ENCODE assay signal across 9 mouse cellular contexts in genomic region chr8:123759933-123760332, GRCm38 (mm10). TPM values are rescaled to one million over a fixed set of nuclear protein-coding genes. Genes with fewer than 3 reads are reported as not detected.
DNase-seq lines count a peak whose midpoint lies in the region; ATAC-seq and TF ChIP-seq lines count a peak whose summit lies in the region.
"Had no signal": no experiment of that assay in that cellular context is flagged by ENCODE, and none has a peak within 500 bp of the region (broad histone marks: within the 10 kb centered on the region; RNA-seq: fewer than 3 reads in every experiment).

No protein-coding gene starts in this region.

- WGBS in lung, adult 2 months = 46% methylated on average over 10 of the region's 10 CpGs
- 4% methylated on average over 10 of the region's 10 CpGs for WGBS in forebrain, embryonic 15.5 days
- WGBS in liver, embryonic 16.5 days (ENCODE audit: insufficient replicate concordance) = 23% methylated on average over 10 of the region's 10 CpGs

- no peak for TF ChIP-seq CTCF in lung, adult 2 months (IDR thresholded peaks at IDR 0.05; ENCODE audit: insufficient read depth, low read length)

- peak; percentile 91 for ATAC-seq in forebrain, embryonic 15.5 days (replicated peaks)
- no peak for ATAC-seq in liver, embryonic 16.5 days (ENCODE audit: low read depth)
- ATAC-seq: activated CD4-positive, CD25-positive, alpha-beta regulatory T cell, adult 4 months had no signal

- H3K9ac ChIP-seq in forebrain, embryonic 15.5 days (replicated peaks) = no peak overlapping the region; the same call in 1 of the 2 replicates
- no peak overlapping the region for H3K9ac ChIP-seq in liver, embryonic 16.5 days (ENCODE audit: low read depth, low read length)

- H3K4me3 ChIP-seq in lung, adult 2 months (replicated peaks; ENCODE audit: extremely low read depth, low read depth, low read length) = no peak overlapping the region
- peak overlapping the region; percentile 20 for H3K4me3 ChIP-seq in forebrain, embryonic 15.5 days
- no peak overlapping the region for H3K4me3 ChIP-seq in liver, embryonic 16.5 days (ENCODE audit: low read depth, low read length)
- H3K4me3 ChIP-seq: heart, adult 2 months had no signal

- peak overlapping the region; percentile 44 for H3K4me2 ChIP-seq in forebrain, embryonic 15.5 days (replicated peaks)
- H3K4me2 ChIP-seq in liver, embryonic 16.5 days (ENCODE audit: low read depth, low read length) = peak overlapping the region; percentile 24; the same call in 1 of the 2 replicates

- H3K9me3 ChIP-seq in forebrain, embryonic 15.5 days = no peaks in the 10 kb centered on the region
- no peaks in the 10 kb centered on the region for H3K9me3 ChIP-seq in liver, embryonic 16.5 days (replicated peaks; ENCODE audit: control insufficient read depth, low read length)

- H3K27ac ChIP-seq in forebrain, embryonic 15.5 days (replicated peaks) = no peak overlapping the region
- H3K27ac ChIP-seq in liver, embryonic 16.5 days (ENCODE audit: low read length) = no peak overlapping the region
- H3K27ac ChIP-seq: heart, adult 2 months had no signal

- no peaks in the 10 kb centered on the region for H3K27me3 ChIP-seq in forebrain, embryonic 15.5 days
- H3K27me3 ChIP-seq in liver, embryonic 16.5 days (ENCODE audit: control insufficient read depth, insufficient read depth, low read depth, low read length) = no peaks in the 10 kb centered on the region

- peak; percentile 30 for DNase-seq in lung, postnatal 10 days
- DNase-seq in lung, adult 2 months = no peak
- DNase-seq in ovary, postnatal 10 days (ENCODE audit: low spot score) = no peak
- no peak for DNase-seq in cerebellum, postnatal 36 days
- DNase-seq in adipocyte (ENCODE audit: low spot score) = no peak
- DNase-seq: heart, adult 2 months had no signal

- H3K36me3 ChIP-seq in forebrain, embryonic 15.5 days = no peaks in the 10 kb centered on the region
- H3K36me3 ChIP-seq in liver, embryonic 16.5 days (ENCODE audit: control insufficient read depth, insufficient read depth) = no peaks in the 10 kb centered on the region

- no peak for TF ChIP-seq POLR2A in lung, adult 2 months (IDR thresholded peaks at IDR 0.05; ENCODE audit: borderline replicate concordance, extremely low read depth, low read depth, low read length)

- H3K4me1 ChIP-seq in lung, adult 2 months (ENCODE audit: control insufficient read depth, insufficient read depth, low read length) = peaks cover 4% of the 10 kb centered on the region; the same call in 1 of the 2 replicates
- peaks cover 13% of the 10 kb centered on the region for H3K4me1 ChIP-seq in forebrain, embryonic 15.5 days
- H3K4me1 ChIP-seq in liver, embryonic 16.5 days (ENCODE audit: control insufficient read depth, low read depth, low read length) = peaks cover 5% of the 10 kb centered on the region

RNA-seq across cellular contexts. Expression of gene Rab4a, which starts 45.9 kb away (rescaled TPM):
- 7.3 and 7.9 TPM in 2 replicates for polyA plus RNA-seq in lung, adult 2 months (2012; rRNA removed)
- 78.2 and 78.5 TPM in 2 replicates for polyA plus RNA-seq in forebrain, embryonic 15.5 days (2015; fragmentation: Nextera tagmentation; extraction: Ambion mirVana)
- 34.8 and 37.8 TPM in 2 replicates for polyA plus RNA-seq in liver, embryonic 16.5 days (2015; fragmentation: Nextera tagmentation; extraction: Ambion mirVana)
